Mouse (Mus musculus) CD4-positive helper T cell, adult 2 months (primary cell): Measurements from ENCODE around the gene Cactin.

Experiments used
- DNase-seq: peaks from one replicate; pipeline ENCODE4 v3.0.0-alpha.2; 2012; ENCODE audit warnings: low read depth, missing footprints, low spot score

Cactin gene

GRCm38 (mm10) chr10:81319330-81319699 is 1.6 kb upstream of the Cactin start:
- DNase-seq, result no peak

- DNase-seq, result no peak
Measured at GRCm38 (mm10) chr10:81319741-81320549, 958 bp upstream of the Cactin start.

GRCm38 (mm10) chr10:81321436-81321835 is 533 bp downstream of the Cactin start:
- no peak for DNase-seq

GRCm38 (mm10) chr10:81322444-81322843 is 1.5 kb downstream of the Cactin start:
- no peak for DNase-seq

- no peak for DNase-seq
Measured at GRCm38 (mm10) chr10:81323141-81323775, 2.4 kb downstream of the Cactin start.

- no peak for DNase-seq
Measured at GRCm38 (mm10) chr10:81323791-81324530, 3.1 kb downstream of the Cactin start.

DNA sequence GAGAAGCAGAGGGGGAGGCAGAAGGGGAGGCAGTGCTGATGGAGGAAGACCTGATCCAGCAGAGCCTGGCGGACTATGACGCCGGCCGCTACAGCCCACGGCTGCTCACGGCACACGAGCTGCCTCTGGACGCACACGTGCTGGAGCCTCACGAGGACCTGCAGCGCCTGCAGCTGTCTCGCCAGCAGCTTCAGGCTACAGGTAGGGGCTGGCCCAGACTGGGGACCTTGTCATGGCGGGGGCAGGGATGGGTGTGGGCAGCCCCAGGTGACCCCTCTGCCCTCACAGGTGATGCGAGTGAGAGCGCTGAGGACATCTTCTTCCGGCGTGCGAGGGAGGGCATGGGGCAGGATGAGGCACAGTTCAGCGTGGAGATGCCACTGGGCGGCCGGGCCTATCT is 4.3 kb downstream of the Cactin start:
- no peak for DNase-seq

DNA sequence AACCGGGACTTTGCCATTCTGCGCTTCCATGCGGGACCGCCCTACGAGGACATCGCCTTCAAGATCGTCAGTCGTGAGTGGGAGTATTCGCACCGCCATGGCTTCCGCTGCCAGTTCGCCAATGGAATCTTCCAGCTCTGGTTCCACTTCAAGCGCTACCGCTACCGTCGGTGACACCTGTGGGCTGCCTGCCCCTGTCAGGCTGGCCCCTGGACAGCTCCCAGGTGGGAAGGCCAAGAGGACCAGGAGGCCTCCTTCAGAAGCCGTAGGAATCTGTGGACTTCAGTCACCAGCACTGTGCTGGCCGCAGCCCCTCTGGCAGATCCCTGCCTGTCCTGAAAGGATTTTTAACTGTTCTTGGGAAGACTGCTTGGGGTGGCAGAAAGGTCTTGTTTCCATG is 4.9 kb downstream of the Cactin start:
- DNase-seq, result no peak

DNA sequence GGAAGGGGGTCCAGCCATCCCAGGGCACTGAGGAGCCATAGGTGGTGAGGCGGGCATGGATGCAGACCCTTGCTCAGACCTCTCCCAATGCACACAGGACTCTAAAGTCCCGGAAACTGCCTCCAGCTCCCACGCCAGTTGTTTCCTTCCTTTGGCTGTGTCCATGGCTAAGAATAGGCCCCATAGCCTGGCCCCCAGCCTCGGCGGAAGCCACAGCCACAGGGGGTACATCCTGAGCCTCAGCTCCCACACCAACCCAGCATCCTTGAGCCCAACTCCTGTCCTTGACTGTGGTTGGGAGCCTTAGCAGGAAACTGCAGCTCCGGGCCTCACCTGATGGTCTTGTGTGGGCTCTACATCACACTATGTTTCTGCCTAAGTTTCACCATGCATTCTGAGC is 6.0 kb downstream of the Cactin start:
- no peak for DNase-seq

DNA sequence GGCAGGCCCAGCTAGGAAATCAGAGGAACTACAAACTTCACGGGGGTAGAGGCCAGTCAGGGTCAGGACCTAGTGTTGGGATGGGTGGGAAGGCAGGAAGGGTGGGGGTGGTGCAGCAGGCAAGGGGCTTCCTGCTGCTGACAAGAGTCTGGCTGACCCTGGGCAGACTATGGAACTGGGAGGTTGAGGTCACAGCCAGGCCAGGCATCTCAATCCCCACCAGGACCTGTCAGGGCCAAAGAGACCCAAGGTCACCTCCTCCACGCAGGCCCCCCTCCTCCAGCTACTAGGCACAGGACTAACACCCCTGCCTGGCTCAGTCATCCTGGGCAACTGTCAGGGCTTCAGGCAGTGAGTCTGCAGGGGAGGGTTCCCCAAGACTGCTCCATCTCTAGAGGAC is 7.1 kb downstream of the Cactin start:
- no peak for DNase-seq

DNA sequence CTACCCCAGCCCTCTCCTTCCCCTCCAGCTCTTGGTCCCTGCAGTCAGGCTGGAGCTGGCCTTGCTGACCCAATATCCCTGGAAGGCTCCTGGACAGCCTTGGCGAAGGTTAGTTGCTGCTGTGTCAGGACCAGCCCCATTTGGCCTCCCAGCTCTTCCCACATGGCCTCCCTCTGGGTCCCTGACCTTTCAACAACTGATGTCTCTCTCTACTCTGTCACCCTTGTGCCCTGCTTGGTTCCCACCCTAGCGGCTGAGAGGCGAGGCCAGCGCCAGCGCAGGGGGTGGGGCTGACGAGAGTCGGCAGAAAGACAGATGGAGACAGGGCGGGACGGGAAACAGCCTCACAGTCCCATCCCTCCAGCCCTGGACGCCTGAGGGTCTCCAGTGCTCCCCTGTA is 7.5 kb downstream of the Cactin start, which contains the start of gene Tbxa2r:
Tbxa2r (plus strand) TSS at position 346 of the 400 bp plus-strand sequence.
- peak; percentile 57 for DNase-seq

- peak; percentile 69 for DNase-seq
Measured at GRCm38 (mm10) chr10:81329194-81329975, 8.5 kb downstream of the Cactin start.

GRCm38 (mm10) chr10:81330007-81330406 is 9.1 kb downstream of the Cactin start:
- no peak for DNase-seq

DNA sequence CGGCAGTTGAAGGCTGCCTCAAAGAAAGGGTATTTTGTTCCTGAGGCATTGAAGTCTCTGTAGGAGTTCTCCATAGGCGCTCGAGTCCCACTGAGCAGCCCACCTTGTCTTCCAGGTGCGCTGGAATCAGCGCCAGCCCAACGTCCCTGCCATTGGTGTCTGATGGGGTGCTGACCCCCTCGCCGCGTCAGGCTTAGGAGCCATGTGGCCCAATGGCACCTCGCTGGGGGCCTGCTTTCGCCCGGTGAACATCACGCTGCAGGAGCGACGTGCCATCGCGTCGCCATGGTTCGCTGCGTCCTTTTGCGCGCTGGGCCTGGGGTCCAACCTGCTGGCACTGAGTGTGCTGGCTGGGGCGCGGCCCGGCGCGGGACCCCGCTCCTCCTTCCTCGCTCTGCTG is 11.4 kb downstream of the Cactin start:
- DNase-seq, result no peak

DNA sequence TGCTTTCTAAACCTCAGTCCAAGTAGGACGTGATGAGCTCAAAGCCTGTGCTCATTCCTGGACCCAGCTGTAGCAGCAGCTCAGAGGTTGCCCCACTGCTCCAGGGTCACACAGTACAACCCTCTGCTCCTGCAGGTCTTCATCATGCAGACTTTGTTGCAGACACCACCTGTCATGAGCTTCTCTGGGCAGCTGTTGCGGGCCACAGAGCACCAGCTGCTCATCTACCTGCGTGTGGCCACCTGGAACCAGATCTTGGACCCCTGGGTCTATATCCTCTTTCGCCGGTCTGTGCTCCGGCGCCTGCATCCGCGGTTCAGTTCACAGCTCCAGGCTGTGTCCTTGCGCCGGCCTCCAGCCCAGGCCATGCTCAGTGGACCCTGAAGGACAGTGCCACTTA is 13.4 kb downstream of the Cactin start:
- DNase-seq, result no peak

- no peak for DNase-seq
Measured at GRCm38 (mm10) chr10:81335393-81336340, 14.8 kb downstream of the Cactin start.

DNA sequence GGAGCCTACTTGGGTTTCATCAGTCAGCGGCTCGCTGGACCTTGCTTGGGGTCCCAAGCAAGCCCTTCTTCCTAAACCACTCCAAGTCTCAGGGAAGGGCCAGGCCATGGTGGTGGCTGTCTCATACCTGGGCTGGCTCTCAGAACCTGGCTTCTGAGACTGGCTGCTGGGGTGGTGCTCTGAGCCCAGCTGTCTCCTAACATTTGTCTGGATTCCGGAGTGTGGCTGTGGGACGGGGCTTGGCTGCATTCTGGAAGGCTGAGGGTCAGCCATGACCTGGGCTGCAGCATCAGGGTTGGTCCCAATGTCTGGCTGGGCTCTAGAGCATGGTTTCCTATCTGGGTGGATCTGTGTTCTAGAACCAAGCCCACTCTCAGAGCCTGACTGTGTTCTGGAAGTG is 15.7 kb downstream of the Cactin start:
- DNase-seq, result no peak

DNA sequence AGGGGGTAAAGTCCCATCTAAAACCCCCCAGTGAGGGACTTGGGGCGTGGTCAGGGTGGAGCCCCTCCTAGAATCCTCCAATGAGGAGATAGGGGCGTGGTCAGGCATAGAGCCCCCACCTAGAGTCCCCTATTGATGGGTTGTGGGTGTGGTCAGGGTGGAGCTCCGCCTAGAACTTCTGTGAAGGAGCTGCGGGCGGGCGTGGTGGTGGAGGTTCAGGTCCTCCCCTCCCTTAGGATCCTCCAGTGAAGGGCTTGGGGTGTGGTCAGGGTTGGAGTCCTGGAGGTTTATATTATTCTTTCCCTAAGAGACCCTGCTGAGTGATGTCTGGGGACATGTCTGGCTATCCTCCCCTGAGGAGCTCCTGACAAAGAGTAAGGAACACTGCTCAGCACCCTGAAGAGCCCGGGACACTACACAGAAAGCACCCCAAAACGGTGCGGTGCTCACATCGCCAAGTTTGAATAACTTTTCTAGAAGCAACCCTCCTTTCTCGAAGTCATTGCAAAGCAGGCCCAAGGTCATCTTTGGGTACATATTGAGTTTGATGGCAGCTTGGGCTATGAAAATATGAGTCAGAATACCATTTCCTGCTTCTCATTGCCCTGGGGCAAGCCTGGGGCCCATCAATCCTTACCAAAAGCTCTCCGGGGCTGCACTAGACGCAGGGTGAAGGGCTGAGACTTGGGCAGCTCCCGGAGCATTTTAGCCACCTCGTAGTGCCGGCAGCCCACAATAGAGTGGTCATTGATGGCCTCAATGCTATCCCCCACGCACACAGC is 19.8 kb downstream of the Cactin start:
- DNase-seq, result no peak

- DNase-seq, result peak; percentile 72
Measured at GRCm38 (mm10) chr10:81341333-81341949, 20.5 kb downstream of the Cactin start.
